Mouse (Mus musculus) G1E (cell line): ENCODE results near the gene B4galnt2.

Source experiments
- CTCF ChIP-seq: IDR thresholded peaks from 2 replicates; pipeline ENCODE4 v1.5.1; 2012; ENCODE audit warnings: low read depth, low read length, inconsistent platforms, mixed read lengths
- GATA1 ChIP-seq: IDR thresholded peaks from 2 replicates; pipeline ENCODE4 v1.6.1; 2012; ENCODE audit warnings: borderline replicate concordance, low read length, inconsistent platforms, mixed read lengths
- GATA2 ChIP-seq: IDR thresholded peaks from 2 replicates; pipeline ENCODE4 v1.6.1; 2012; ENCODE audit warnings: low read depth, low read length, inconsistent platforms, borderline replicate concordance
- POLR2AphosphoS5 ChIP-seq: IDR thresholded peaks from 2 replicates; pipeline ENCODE4 v1.6.1; 2012; ENCODE audit warnings: low read depth, low read length, inconsistent platforms; ENCODE audit not compliant: insufficient replicate concordance
- TAL1 ChIP-seq: conservative IDR thresholded peaks from 2 replicates; pipeline ENCODE4 v1.6.1; 2012; ENCODE audit warnings: low read depth, low read length, inconsistent platforms, mixed read lengths

GRCm38 (mm10) chr11:95819138-95819537 lies 95.6 kb downstream of the B4galnt2 start:
- TF ChIP-seq CTCF: no peak
- TF ChIP-seq GATA1: no peak
- no peak for TF ChIP-seq TAL1
- TF ChIP-seq POLR2AphosphoS5: no peak
- no peak for TF ChIP-seq GATA2
